Mouse (Mus musculus) kidney, adult 10 weeks (tissue): ENCODE results near the gene Xbp1. TPM values are rescaled to one million over a fixed set of nuclear protein-coding genes. Genes with fewer than 3 reads are reported as not detected.

ENCODE experiments used
- polyA plus RNA-seq: library from polyadenylated mRNA; stranded (reverse); fragments of 350-450 nt; fragmentation: Illumina TruSeq; extraction: RNeasy Lipid Tissue Mini Kit (QIAGEN cat#74804); gene quantifications from one replicate; pipeline ENCODE4 v1.2.3, GENCODE M21; 2014; ENCODE audit warnings: low read depth, low replicate concordance

The Xbp1 gene
- 127 TPM for polyA plus RNA-seq

DNA sequence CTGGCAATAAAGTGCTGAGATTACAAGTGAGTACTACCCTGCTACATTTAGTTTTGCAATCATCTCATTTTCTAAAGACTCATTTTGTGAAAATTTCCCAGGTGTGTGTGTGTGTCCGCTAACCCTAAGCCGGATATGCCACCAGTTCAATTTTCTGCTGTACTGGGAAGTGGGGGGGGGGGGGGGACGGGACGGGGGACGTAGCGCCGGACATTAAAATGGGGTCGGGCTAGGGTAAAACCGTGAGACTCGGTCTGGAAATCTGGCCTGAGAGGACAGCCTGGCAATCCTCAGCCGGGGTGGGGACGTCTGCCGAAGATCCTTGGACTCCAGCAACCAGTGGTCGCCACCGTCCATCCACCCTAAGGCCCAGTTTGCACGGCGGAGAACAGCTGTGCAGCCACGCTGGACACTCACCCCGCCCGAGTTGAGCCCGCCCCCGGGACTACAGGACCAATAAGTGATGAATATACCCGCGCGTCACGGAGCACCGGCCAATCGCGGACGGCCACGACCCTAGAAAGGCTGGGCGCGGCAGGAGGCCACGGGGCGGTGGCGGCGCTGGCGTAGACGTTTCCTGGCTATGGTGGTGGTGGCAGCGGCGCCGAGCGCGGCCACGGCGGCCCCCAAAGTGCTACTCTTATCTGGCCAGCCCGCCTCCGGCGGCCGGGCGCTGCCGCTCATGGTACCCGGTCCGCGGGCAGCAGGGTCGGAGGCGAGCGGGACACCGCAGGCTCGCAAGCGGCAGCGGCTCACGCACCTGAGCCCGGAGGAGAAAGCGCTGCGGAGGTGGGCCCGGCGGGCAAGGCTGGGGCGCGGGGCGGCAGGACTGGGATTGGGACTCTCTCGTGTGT, at the start of gene Xbp1:
TSS of gene Xbp1 (plus strand) at position 248 of the 854 bp plus-strand sequence.

DNA sequence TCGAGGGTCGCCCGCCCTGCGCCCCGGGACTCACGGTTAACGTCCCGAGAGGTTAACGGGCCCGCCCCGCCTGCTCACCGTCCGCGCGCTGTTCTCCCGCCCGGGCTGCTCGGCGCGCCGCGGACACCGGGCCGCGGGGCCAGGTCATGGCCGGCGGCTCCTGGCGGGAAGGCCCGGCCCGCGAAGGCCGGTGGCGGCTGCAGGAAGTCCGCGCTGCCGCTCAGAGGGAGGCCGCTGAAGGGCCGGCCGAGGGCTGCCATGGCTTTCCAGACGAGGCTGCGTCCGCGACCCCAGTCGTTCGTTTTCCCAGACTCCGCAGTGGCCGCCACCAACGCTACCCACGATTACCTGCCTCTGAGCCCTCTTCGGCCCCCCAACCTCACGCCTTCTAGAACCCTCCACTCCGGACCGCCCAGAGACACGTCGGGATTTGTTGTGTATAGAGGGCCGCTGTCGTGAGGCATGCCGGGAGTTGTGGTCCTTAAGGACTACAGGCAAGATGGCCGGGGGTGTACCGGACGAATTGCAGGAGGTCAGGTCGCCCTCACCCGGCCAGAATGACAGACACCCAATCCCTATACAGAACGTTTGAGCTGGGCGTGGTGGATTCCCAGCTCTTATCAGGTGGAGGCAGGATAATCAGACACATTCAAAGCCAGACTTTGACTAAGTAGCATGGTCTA, 21.5 kb downstream of the Xbp1 start, which contains the start of gene Ccdc117:
TSS of gene Ccdc117 (minus strand) at position 389 of the 683 bp plus-strand sequence.

DNA sequence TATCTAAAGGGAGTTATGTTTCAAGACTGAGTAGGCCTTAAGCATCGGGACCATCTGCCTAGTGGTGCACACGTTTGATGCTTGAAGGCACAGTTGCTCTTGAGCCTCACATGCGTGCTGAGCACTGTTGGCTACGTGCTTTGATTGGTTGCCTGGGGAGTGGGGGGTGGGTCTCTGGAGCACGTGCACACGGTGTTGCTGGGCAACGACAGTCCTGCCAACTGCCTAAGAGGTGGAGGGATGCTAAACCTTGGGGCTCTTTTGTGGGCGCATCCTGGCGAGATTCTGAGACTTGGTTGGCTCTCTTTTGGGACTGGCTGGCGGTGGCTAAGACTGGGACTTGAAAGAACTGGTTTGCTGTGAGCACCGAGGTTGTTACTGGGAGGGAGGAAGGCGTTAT, 49.0 kb downstream of the Xbp1 start, which contains the start of gene Ankrd36:
TSS of gene Ankrd36 (plus strand) at position 211 of the 400 bp plus-strand sequence.

Other genes starting within 250 kb of the Xbp1 start
- 7.9 TPM for gene Znrf3, start 75.8 kb upstream of the Xbp1 start, polyA plus RNA-seq
- 51.3 TPM for gene Ccdc117, start 21.5 kb downstream of the Xbp1 start, polyA plus RNA-seq
- gene Ankrd36, start 49.0 kb downstream of the Xbp1 start, polyA plus RNA-seq, result not detected
- gene Mrps24, start 195.0 kb downstream of the Xbp1 start, polyA plus RNA-seq, result 12.9 TPM
- gene Urgcp, start 241.7 kb downstream of the Xbp1 start, polyA plus RNA-seq, result 6.6 TPM